Mouse (Mus musculus) heart, adult 2 months (tissue): ENCODE measurements around the gene Rhd. TPM values are rescaled to one million over a fixed set of nuclear protein-coding genes. Genes with fewer than 3 reads are reported as not detected.

ENCODE experiments used
- DNase-seq, 2 experiments: peaks; one replicate each; pipeline ENCODE4 v3.0.0; 2021
- H3K27ac ChIP-seq: fragments of 200-600 bp; 2 replicates; pipeline ENCODE4 v1.8.1; 2022
- H3K27me3 ChIP-seq: fragments of 200-500 bp; 2 replicates; pipeline ENCODE4 v1.6.1; 2012; ENCODE audit warnings: mild to moderate bottlenecking, low read length, inconsistent platforms, mixed read lengths; ENCODE audit not compliant: control insufficient read depth, insufficient read depth
- H3K36me3 ChIP-seq: fragments of 200-500 bp; 2 replicates; pipeline ENCODE4 v1.6.1; 2012; ENCODE audit warnings: low read length, inconsistent platforms; ENCODE audit not compliant: control insufficient read depth, insufficient read depth
- H3K4me1 ChIP-seq: fragments of 200-500 bp; 2 replicates; pipeline ENCODE4 v1.6.1; 2011; ENCODE audit warnings: low read length; ENCODE audit not compliant: control insufficient read depth, insufficient read depth
- H3K4me3 ChIP-seq: fragments of 200-600 bp; 2 replicates; pipeline ENCODE4 v1.8.1; 2022
- H3K79me2 ChIP-seq: fragments of 200-500 bp; replicated peaks from 2 replicates; pipeline ENCODE4 v1.6.1; 2012; ENCODE audit warnings: mild to moderate bottlenecking, inconsistent platforms, low read length, moderate library complexity, mixed read lengths; ENCODE audit not compliant: control insufficient read depth, insufficient read depth
- H3K9ac ChIP-seq: fragments of 200-500 bp; 2 replicates; pipeline ENCODE4 v1.6.1; 2012; ENCODE audit warnings: low read depth, mild to moderate bottlenecking, control low read depth, inconsistent platforms, low read length, mixed read lengths
- CTCF ChIP-seq: fragments of 200-600 bp; IDR thresholded peaks from 2 replicates; pipeline ENCODE4 v1.8.1; 2022; ENCODE audit warnings: antibody characterized with exemption, mild to moderate bottlenecking, moderate library complexity
- EP300 ChIP-seq: fragments of 200-500 bp; IDR thresholded peaks from 2 replicates; pipeline ENCODE4 v1.6.1; 2011; ENCODE audit warnings: low read depth, low read length, control low read depth; ENCODE audit not compliant: insufficient read depth
- POLR2A ChIP-seq: fragments of 200-500 bp; IDR thresholded peaks from 2 replicates; pipeline ENCODE4 v1.6.1; 2011; ENCODE audit warnings: mild to moderate bottlenecking, low read depth, low read length, control low read depth; ENCODE audit not compliant: insufficient read depth
- WGBS: fragments of 180-500 bp; shearing (Covaris S2); methylation state at CpG from one replicate; pipeline ENCODE4 v1.1.7; 2018; 5-methylcytosine and 5-hydroxymethylcytosine counted together
- intact Hi-C: fragments of 180-260 bp; cut with DNase I; formaldehyde crosslinking; loops from one replicate; pipeline ENCODE4 v1.15.1; 2025
- polyA plus RNA-seq: library from polyadenylated mRNA; depleted of rRNA; stranded (reverse); fragments of >200 nt; gene quantifications from 2 replicates; pipeline ENCODE4 v1.2.3, GENCODE M21; 2012
- total RNA-seq, 2 experiments: library from RNA; stranded (reverse); gene quantifications; 2 replicates each; pipeline ENCODE4 v1.2.3; 2021

Gene Rhd
- total and polyA plus RNA-seq, 3 experiments, result 3.2 to 6.0 (median 5.7) TPM

DNA sequence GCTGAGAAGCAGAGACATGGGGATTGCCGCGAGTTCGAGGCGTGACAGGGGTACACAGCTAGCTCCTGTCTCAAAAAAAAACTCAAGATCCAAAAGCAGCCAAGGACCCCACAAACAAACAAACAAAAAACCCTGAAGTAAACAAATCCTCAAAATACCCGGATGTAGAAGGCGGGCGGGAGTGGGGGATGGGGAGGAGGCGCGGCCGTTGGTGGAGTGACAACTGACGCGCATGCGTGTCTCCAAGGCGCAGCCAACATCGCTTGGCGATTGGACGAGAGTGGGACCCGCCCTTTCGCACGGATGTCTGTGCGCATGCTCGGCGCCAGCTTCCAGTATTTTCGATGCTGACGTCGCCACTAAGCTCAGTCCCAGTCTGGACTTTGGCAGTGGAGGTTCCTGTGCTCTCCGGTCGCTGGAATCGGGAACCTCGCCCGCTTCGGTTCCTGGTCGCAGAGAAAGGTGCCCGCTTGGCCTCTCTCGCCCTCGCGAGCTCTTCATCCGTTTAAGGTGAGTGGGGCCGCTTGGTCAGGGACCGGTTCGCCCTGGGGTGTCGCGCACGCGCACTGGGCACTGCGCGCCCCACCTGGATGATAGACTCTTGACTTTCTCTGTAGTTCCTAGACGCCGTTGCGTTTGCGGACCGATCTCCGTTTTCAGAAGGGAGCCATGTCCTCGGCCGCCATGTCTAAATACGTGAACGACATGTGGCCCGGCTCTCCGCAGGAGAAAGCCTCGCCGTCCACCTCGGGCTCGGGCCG lies 59.1 kb downstream of the Rhd start, which contains the start of gene Rsrp1:
Gene Rsrp1, plus strand, starts transcription at position 335 of the 761 bp plus-strand sequence.
- intact Hi-C loops, result loop anchor here (10.0 kb wide), 3 partner anchors 341 to 1361 kb away; partner anchors contain the start of genes Pdik1l and Zfp46
- Histone ChIP-seq H3K36me3 (peaks cover 35% of the 10 kb centered on the region), H3K79me2 (peaks cover 4% of the 10 kb centered on the region), H3K4me1 (peaks cover 5% of the 10 kb centered on the region), H3K9ac (peak within 1 kb of the TSS; percentile 91), H3K27me3 (no peaks in the 10 kb centered on the region), H3K4me3 (peak within 1 kb of the TSS; percentile 82), H3K27ac (peak within 1 kb of the TSS; percentile 100)
- under 1% methylated on average over 64 of the region's 64 CpGs for WGBS
- TF ChIP-seq POLR2A (peak; percentile 100), EP300 (peak; percentile 99; the same call in 1 of the 2 replicates), CTCF (no peak)
- DNase-seq, result peak; percentile 97 to 99

GRCm38 (mm10) chr4:134924019-134924741 lies 59.8 kb downstream of the Rhd start:
- WGBS, result under 1% methylated on average over 75 of the region's 75 CpGs

DNA sequence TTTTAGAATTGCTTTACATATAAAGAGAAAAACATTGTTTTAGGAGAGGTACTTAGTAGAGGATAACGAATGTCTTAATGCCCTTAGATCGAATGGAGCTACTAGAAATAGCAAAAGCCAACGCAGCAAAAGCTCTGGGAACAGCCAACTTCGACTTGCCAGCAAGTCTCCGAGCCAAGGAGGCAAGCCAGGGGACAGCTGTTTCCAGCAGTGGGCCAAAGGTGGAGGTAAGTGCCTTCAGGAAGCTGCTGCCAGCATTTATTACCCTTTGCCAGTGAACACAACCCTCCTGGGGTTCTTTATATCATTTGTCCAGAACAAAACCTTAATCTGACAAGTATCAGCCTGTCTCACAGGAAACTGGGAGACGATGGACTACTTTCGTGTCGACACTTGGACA lies 60.9 kb downstream of the Rhd start:
- Histone ChIP-seq H3K27ac (peak overlapping the region; percentile 100), H3K36me3 (peaks cover 37% of the 10 kb centered on the region), H3K4me1 (peaks cover 5% of the 10 kb centered on the region), H3K4me3 (peak overlapping the region; percentile 82), H3K9ac (0 out of 2 replicates have a peak overlapping the region, but pooled peaks have one; percentile 2), H3K27me3 (no peaks in the 10 kb centered on the region), H3K79me2 (peaks cover 4% of the 10 kb centered on the region)
- 7% methylated on average over 8 of the region's 8 CpGs for WGBS
- intact Hi-C loops, result loop anchor here (10.0 kb wide), 3 partner anchors 340 to 1360 kb away; partner anchors contain the start of genes Pdik1l and Zfp46
- no peak for TF ChIP-seq POLR2A
- no peak for TF ChIP-seq EP300
- TF ChIP-seq CTCF, result no peak
- DNase-seq, result peak; percentile 49 to 64

More at GRCm38 (mm10) chr4:134924019-134924741, 59.8 kb downstream of the Rhd start:
- peak; percentile 65; the same call in 1 of the 2 replicates for TF ChIP-seq EP300
- TF ChIP-seq CTCF, result no peak
- TF ChIP-seq POLR2A, result peak; percentile 63
- DNase-seq, result peak; percentile 70 to 81
- H3K79me2 ChIP-seq, result peaks cover 4% of the 10 kb centered on the region
- H3K4me3 ChIP-seq, result peak overlapping the region; percentile 82
- H3K9ac ChIP-seq, result peak overlapping the region; percentile 91
- peak overlapping the region; percentile 100 for H3K27ac ChIP-seq
- intact Hi-C loops, result loop anchor here (10.0 kb wide), 3 partner anchors 341 to 1361 kb away; partner anchors contain the start of genes Pdik1l and Zfp46
- peaks cover 37% of the 10 kb centered on the region for H3K36me3 ChIP-seq
- peaks cover 4% of the 10 kb centered on the region for H3K4me1 ChIP-seq
- H3K27me3 ChIP-seq, result no peaks in the 10 kb centered on the region

GRCm38 (mm10) chr4:134927815-134928463 lies 63.6 kb downstream of the Rhd start:
- peaks cover 6% of the 10 kb centered on the region for H3K79me2 ChIP-seq
- no peaks in the 10 kb centered on the region for H3K27me3 ChIP-seq
- intact Hi-C loops, result loop anchor here (10.0 kb wide), 3 partner anchors 337 to 1357 kb away; partner anchors contain the start of genes Pdik1l and Zfp46
- no peak overlapping the region for H3K9ac ChIP-seq
- H3K27ac ChIP-seq, result no peak overlapping the region
- WGBS, result 43% methylated on average over 5 of the region's 5 CpGs
- TF ChIP-seq CTCF, result no peak
- TF ChIP-seq EP300, result 0 out of 2 replicates have a peak, but pooled peaks have one; percentile 15
- TF ChIP-seq POLR2A, result peak; percentile 62; the same call in 1 of the 2 replicates
- no peak overlapping the region for H3K4me3 ChIP-seq
- H3K36me3 ChIP-seq, result peaks cover 42% of the 10 kb centered on the region
- peaks cover 3% of the 10 kb centered on the region for H3K4me1 ChIP-seq
- DNase-seq, result no peak

DNA sequence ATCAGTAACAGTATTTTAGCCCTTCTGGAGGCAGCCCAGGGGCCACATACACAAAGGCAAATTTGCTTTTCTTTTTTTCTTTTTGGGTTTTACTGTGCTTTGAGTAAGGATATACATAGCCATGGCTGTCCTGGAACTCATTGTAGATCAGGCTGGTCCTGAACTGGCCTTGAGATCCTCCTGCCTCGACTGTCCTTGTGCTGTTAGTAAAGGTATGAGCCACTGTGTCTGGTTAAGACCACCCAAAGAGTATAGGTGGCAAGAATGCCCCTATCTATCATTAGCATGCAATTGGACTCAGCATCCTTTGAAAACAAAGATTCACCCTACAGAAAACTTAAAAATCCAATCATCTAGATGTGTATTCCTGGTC lies 64.1 kb downstream of the Rhd start:
- H3K27ac ChIP-seq, result no peak overlapping the region
- intact Hi-C loops, result loop anchor here (10.0 kb wide), 3 partner anchors 336 to 1356 kb away; partner anchors contain the start of genes Pdik1l and Zfp46
- H3K4me3 ChIP-seq, result no peak overlapping the region
- no peaks in the 10 kb centered on the region for H3K27me3 ChIP-seq
- no peak for DNase-seq
- WGBS, result 77% methylated on average over 1 of the region's 1 CpGs
- peaks cover 6% of the 10 kb centered on the region for H3K79me2 ChIP-seq
- H3K4me1 ChIP-seq, result peaks cover 3% of the 10 kb centered on the region
- no peak overlapping the region for H3K9ac ChIP-seq
- peaks cover 42% of the 10 kb centered on the region for H3K36me3 ChIP-seq
- 0 out of 2 replicates have a peak, but pooled peaks have one; percentile 6 for TF ChIP-seq EP300
- no peak for TF ChIP-seq POLR2A
